Mouse (Mus musculus): ENCODE measurements at regions not wholly inside any gene's neighbourhood (a gene's known extent, or its start where the extent isn't known, plus 50 kb on each side); places are given as distances from the start of the nearest gene placed in this dataset.

GRCm38 (mm10) chr12:32273474-32273873 is 65.0 kb upstream of the Pik3cg start:
- ATAC-seq (ENCODE audit: insufficient number of reproducible peaks, insufficient read depth, low FRiP score, low TSS enrichment, low read depth): no peak
- Histone ChIP-seq H3K27ac (no peak overlapping the region), H3K4me1 (replicated peaks) (no peaks in the 10 kb centered on the region), H3K9me3 (peaks cover 4% of the 10 kb centered on the region; the same call in 1 of the 2 replicates), H3K27me3 (no peaks in the 10 kb centered on the region), H3K4me2 (no peak overlapping the region), H3K9ac (replicated peaks) (no peak overlapping the region), H3K4me3 (replicated peaks) (no peak overlapping the region), H3K36me3 (no peaks in the 10 kb centered on the region)
- WGBS: 97% methylated on average over 1 of the region's 1 CpGs

GRCm38 (mm10) chr12:32279861-32280260 is 71.4 kb upstream of the Pik3cg start:
- no peak overlapping the region for H3K4me2 ChIP-seq
- H3K27ac ChIP-seq: no peak overlapping the region
- H3K36me3 ChIP-seq: no peaks in the 10 kb centered on the region
- H3K4me1 ChIP-seq (replicated peaks): no peaks in the 10 kb centered on the region; the same call in 1 of the 2 replicates
- WGBS: 70% methylated on average over 4 of the region's 4 CpGs
- H3K9me3 ChIP-seq: no peaks in the 10 kb centered on the region
- no peak for ATAC-seq (ENCODE audit: insufficient number of reproducible peaks, insufficient read depth, low FRiP score, low TSS enrichment, low read depth)
- H3K9ac ChIP-seq (replicated peaks): no peak overlapping the region
- no peak overlapping the region for H3K4me3 ChIP-seq (replicated peaks)
- no peaks in the 10 kb centered on the region for H3K27me3 ChIP-seq

GRCm38 (mm10) chr12:32280309-32280708 is 71.8 kb upstream of the Pik3cg start:
- 95% methylated on average over 2 of the region's 2 CpGs for WGBS
- H3K27me3 ChIP-seq: no peaks in the 10 kb centered on the region
- H3K9ac ChIP-seq (replicated peaks): no peak overlapping the region
- H3K36me3 ChIP-seq: no peaks in the 10 kb centered on the region
- no peaks in the 10 kb centered on the region; the same call in 1 of the 2 replicates for H3K4me1 ChIP-seq (replicated peaks)
- H3K4me2 ChIP-seq: no peak overlapping the region
- no peak overlapping the region for H3K4me3 ChIP-seq (replicated peaks)
- no peak overlapping the region for H3K27ac ChIP-seq
- ATAC-seq (ENCODE audit: insufficient number of reproducible peaks, insufficient read depth, low FRiP score, low TSS enrichment, low read depth): no peak
- no peaks in the 10 kb centered on the region for H3K9me3 ChIP-seq

GRCm38 (mm10) chr12:32282371-32283163 is 74.1 kb upstream of the Pik3cg start:
- no peak overlapping the region for H3K4me3 ChIP-seq (replicated peaks)
- no peak overlapping the region for H3K9ac ChIP-seq (replicated peaks)
- no peaks in the 10 kb centered on the region for H3K36me3 ChIP-seq
- H3K27ac ChIP-seq: peak overlapping the region; percentile 69
- no peaks in the 10 kb centered on the region for H3K27me3 ChIP-seq
- ATAC-seq (ENCODE audit: insufficient number of reproducible peaks, insufficient read depth, low FRiP score, low TSS enrichment, low read depth): no peak
- WGBS: 49% methylated on average over 5 of the region's 5 CpGs
- no peaks in the 10 kb centered on the region; the same call in 1 of the 2 replicates for H3K4me1 ChIP-seq (replicated peaks)
- H3K4me2 ChIP-seq: no peak overlapping the region
- H3K9me3 ChIP-seq: no peaks in the 10 kb centered on the region

GRCm38 (mm10) chr12:32285039-32285438 is 76.6 kb upstream of the Pik3cg start:
- H3K27ac ChIP-seq: no peak overlapping the region
- H3K27me3 ChIP-seq: no peaks in the 10 kb centered on the region
- no peaks in the 10 kb centered on the region for H3K36me3 ChIP-seq
- no peak overlapping the region for H3K4me3 ChIP-seq (replicated peaks)
- no peak for ATAC-seq (ENCODE audit: insufficient number of reproducible peaks, insufficient read depth, low FRiP score, low TSS enrichment, low read depth)
- no peak overlapping the region for H3K4me2 ChIP-seq
- H3K4me1 ChIP-seq (replicated peaks): no peaks in the 10 kb centered on the region; the same call in 1 of the 2 replicates
- no peaks in the 10 kb centered on the region for H3K9me3 ChIP-seq
- WGBS: 68% methylated on average over 2 of the region's 2 CpGs
- H3K9ac ChIP-seq (replicated peaks): no peak overlapping the region

GRCm38 (mm10) chr12:32286652-32287051 is 78.2 kb upstream of the Pik3cg start:
- WGBS: 27% methylated on average over 5 of the region's 5 CpGs

GRCm38 (mm10) chr12:32291145-32291544 is 82.7 kb upstream of the Pik3cg start:
- WGBS: 75% methylated on average over 5 of the region's 5 CpGs
- H3K9me3 ChIP-seq: no peaks in the 10 kb centered on the region
- ATAC-seq (ENCODE audit: insufficient number of reproducible peaks, insufficient read depth, low FRiP score, low TSS enrichment, low read depth): no peak
- H3K27ac ChIP-seq: no peak overlapping the region
- no peak overlapping the region for H3K4me3 ChIP-seq (replicated peaks)
- no peaks in the 10 kb centered on the region for H3K27me3 ChIP-seq
- no peak overlapping the region for H3K9ac ChIP-seq (replicated peaks)
- no peaks in the 10 kb centered on the region for H3K36me3 ChIP-seq
- no peak overlapping the region for H3K4me2 ChIP-seq
- no peaks in the 10 kb centered on the region for H3K4me1 ChIP-seq (replicated peaks)

More at GRCm38 (mm10) chr12:32286652-32287051, 78.2 kb upstream of the Pik3cg start:
- Histone ChIP-seq H3K9me3 (no peaks in the 10 kb centered on the region), H3K4me1 (replicated peaks) (no peaks in the 10 kb centered on the region; the same call in 1 of the 2 replicates), H3K4me2 (no peak overlapping the region), H3K27me3 (no peaks in the 10 kb centered on the region), H3K9ac (replicated peaks) (no peak overlapping the region), H3K27ac (no peak overlapping the region), H3K4me3 (replicated peaks) (no peak overlapping the region), H3K36me3 (no peaks in the 10 kb centered on the region)
- ATAC-seq (ENCODE audit: insufficient number of reproducible peaks, insufficient read depth, low FRiP score, low TSS enrichment, low read depth): no peak

GRCm38 (mm10) chr12:32291962-32292748 is 83.7 kb upstream of the Pik3cg start:
- Histone ChIP-seq H3K4me3 (replicated peaks) (peak overlapping the region; percentile 34), H3K36me3 (no peaks in the 10 kb centered on the region), H3K27me3 (0 out of 2 replicates have a peak, but pooled peaks cover 3% of the 10 kb centered on the region), H3K27ac (no peak overlapping the region), H3K4me2 (peak overlapping the region; percentile 50), H3K4me1 (replicated peaks) (no peaks in the 10 kb centered on the region), H3K9me3 (no peaks in the 10 kb centered on the region), H3K9ac (replicated peaks) (peak overlapping the region; percentile 44; the same call in 1 of the 2 replicates)
- ATAC-seq (ENCODE audit: insufficient number of reproducible peaks, insufficient read depth, low FRiP score, low TSS enrichment, low read depth): peak; percentile 73; the same call in 1 of the 2 replicates
- WGBS: 26% methylated on average over 18 of the region's 18 CpGs

- H3K9ac ChIP-seq (replicated peaks): no peak overlapping the region
- no peaks in the 10 kb centered on the region for H3K36me3 ChIP-seq
- H3K27me3 ChIP-seq: 0 out of 2 replicates have a peak, but pooled peaks cover 3% of the 10 kb centered on the region
- no peaks in the 10 kb centered on the region for H3K9me3 ChIP-seq
- H3K27ac ChIP-seq: no peak overlapping the region
- H3K4me2 ChIP-seq: no peak overlapping the region
- 71% methylated on average over 5 of the region's 5 CpGs for WGBS
- no peaks in the 10 kb centered on the region for H3K4me1 ChIP-seq (replicated peaks)
- no peak for ATAC-seq (ENCODE audit: insufficient number of reproducible peaks, insufficient read depth, low FRiP score, low TSS enrichment, low read depth)
- no peak overlapping the region for H3K4me3 ChIP-seq (replicated peaks)
These were observed 84.3 kb upstream of the Pik3cg start for GRCm38 (mm10) chr12:32292749-32293128.

GRCm38 (mm10) chr12:32297431-32297830 is 81.1 kb upstream of the Ccdc71l start:
- Histone ChIP-seq H3K4me1 (replicated peaks) (no peaks in the 10 kb centered on the region), H3K4me2 (no peak overlapping the region), H3K27me3 (0 out of 2 replicates have a peak, but pooled peaks cover 3% of the 10 kb centered on the region), H3K36me3 (no peaks in the 10 kb centered on the region), H3K9ac (replicated peaks) (no peak overlapping the region), H3K27ac (no peak overlapping the region), H3K4me3 (replicated peaks) (no peak overlapping the region), H3K9me3 (no peaks in the 10 kb centered on the region)
- WGBS: 92% methylated on average over 7 of the region's 7 CpGs
- no peak for ATAC-seq (ENCODE audit: insufficient number of reproducible peaks, insufficient read depth, low FRiP score, low TSS enrichment, low read depth)

GRCm38 (mm10) chr12:32299714-32300113 is 78.8 kb upstream of the Ccdc71l start:
- 79% methylated on average over 2 of the region's 2 CpGs for WGBS
- no peak overlapping the region for H3K27ac ChIP-seq
- no peak for ATAC-seq (ENCODE audit: insufficient number of reproducible peaks, insufficient read depth, low FRiP score, low TSS enrichment, low read depth)
- H3K4me2 ChIP-seq: no peak overlapping the region
- no peaks in the 10 kb centered on the region for H3K9me3 ChIP-seq
- no peak overlapping the region for H3K4me3 ChIP-seq (replicated peaks)
- 0 out of 2 replicates have a peak, but pooled peaks cover 3% of the 10 kb centered on the region for H3K27me3 ChIP-seq
- no peaks in the 10 kb centered on the region for H3K4me1 ChIP-seq (replicated peaks)
- H3K36me3 ChIP-seq: no peaks in the 10 kb centered on the region
- no peak overlapping the region for H3K9ac ChIP-seq (replicated peaks)

Data from limb, embryonic 12.5 days (tissue).